Mouse (Mus musculus): Measurements from ENCODE around the gene Zc3h12a.

The Zc3h12a gene

GRCm38 (mm10) chr4:125127305-125128084, at the start of gene Zc3h12a:
TSS of gene Zc3h12a (minus strand) at chr4:125127840.
- no peak for DNase-seq

GRCm38 (mm10) chr4:125176639-125177165, 49.1 kb upstream of the Zc3h12a start:
- peak; percentile 48 for DNase-seq

- DNase-seq: no peak
Observed at GRCm38 (mm10) chr4:125176190-125176589, 48.5 kb upstream of the Zc3h12a start.

GRCm38 (mm10) chr4:125175591-125175990, 48.0 kb upstream of the Zc3h12a start:
- DNase-seq: peak; percentile 60

DNA sequence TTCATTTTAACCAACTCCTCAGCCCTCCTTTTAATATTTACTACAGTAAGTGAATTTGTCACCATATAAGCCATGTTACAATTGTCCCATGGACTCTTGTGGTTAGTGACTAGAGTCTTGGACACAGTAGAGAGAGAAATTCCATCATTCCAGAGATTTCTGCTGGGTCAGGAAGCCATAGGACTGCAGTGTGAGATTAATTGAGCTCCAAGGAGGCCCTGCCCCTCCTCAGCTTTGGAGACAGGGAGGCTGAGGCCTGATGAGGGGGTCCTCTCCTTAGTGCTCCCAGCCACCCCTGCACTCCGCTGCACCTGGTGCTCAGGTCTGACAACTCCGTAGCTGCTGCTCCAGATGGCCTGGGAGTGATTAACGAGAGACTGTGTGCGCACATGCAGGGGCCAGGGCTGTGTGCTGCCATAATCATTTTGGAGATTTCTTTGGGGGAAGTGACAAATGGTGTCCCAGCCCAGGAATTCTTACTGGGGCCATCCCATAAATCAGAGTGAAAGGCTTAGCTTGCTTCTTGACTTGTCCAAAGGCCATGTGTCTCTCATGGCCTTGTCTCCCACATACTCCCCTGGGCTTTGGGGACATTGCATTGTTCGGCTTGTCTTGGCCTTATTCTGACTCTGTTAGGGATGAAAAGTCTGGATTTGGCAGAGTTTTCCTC, 47.0 kb upstream of the Zc3h12a start:
- DNase-seq: no peak

DNA sequence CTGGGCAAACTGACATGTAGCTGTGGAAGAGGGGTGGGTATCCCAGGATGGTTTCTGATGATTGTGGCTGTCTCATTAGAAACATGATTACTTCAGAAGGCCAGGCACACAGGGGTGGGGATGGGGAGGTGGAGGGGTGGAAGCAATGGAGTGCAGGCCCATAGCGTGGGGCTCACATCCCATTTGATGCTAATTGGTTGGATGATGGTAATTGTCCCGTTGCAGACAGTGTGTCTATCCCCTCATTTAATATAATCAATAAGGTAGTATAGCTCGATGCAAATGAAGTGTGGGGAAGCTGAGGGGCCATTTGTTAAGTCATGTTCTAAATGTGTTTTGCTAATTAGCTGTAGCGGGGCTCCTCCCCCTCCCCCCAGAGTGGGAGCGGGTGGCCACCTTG, 45.5 kb upstream of the Zc3h12a start:
- DNase-seq: no peak

DNA sequence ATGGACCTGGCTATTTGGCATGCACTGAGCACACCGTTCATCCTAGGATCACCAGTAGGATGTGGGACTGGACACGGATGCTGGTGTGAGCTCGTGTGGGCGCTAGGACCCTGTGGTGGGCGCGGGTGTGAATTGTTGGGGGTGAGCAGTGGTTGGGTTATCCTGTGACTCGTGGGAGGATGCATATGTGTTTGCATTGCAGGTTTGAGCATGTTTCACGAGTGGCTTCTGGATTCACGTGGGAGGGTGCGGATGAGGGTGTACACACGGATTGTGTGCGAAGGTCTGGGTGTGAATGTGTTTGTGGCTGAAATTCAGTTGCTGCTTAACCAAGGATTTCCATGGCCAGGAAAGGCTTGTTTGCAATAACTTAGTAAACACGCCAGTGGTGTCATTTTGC, 45.1 kb upstream of the Zc3h12a start:
- DNase-seq: no peak

DNA sequence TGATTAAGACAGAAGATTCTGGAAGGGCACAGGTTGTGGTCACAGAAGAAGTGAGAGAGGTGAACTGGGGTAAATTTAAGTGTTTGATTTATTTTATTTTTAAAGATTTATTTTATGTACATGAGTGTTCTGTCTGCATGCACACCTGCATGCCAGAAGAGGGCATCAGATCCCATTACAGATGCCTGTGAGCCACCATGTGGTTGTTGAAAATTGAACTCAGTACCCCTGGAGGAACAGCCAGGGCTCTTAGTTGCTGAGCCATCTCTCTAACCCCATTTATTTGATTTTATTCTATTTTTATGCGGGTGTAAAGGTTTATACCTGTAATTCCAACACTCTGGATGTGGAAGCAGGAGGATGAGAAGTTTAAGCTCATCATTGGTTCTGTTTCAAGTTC, 40.1 kb upstream of the Zc3h12a start:
- DNase-seq: no peak

- no peak for DNase-seq
Observed at GRCm38 (mm10) chr4:125164861-125165260, 37.2 kb upstream of the Zc3h12a start.

- DNase-seq: no peak
Observed at GRCm38 (mm10) chr4:125162701-125163100, 35.1 kb upstream of the Zc3h12a start.

- DNase-seq: no peak
Observed at GRCm38 (mm10) chr4:125161392-125161791, 33.8 kb upstream of the Zc3h12a start.

GRCm38 (mm10) chr4:125160951-125161331, 33.3 kb upstream of the Zc3h12a start:
- no peak for DNase-seq

DNA sequence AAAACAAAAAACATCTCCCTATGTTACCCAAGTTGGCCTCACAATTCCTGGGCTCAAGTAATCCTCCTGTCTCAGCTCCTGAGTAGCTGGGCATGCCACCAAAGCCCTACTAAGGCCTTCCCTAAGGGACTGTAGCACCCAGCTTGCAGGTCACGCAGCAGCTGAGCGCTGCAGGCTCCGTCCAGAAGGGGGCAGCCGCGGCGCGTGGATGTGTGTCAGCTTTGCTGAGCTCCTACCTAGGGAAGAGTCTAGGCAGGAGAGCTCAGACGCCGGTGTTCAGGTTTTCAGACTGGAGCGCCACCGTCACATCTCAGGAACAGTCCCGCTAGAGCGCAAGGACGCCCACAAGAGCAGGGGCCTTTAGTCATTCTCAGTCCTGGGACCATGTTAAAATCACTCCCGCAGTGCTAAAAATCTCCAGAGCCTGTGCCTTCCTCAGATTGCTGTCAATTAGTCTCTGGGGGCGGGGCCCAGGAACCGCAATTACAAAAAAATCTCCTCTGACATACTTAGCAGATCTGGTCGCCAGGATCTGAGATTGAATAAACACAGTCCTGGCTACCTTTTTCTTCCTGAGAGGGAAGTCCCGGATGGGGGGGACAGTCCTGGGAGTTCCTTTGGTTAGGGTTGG, 32.8 kb upstream of the Zc3h12a start:
- peak; percentile 87 for DNase-seq

DNA sequence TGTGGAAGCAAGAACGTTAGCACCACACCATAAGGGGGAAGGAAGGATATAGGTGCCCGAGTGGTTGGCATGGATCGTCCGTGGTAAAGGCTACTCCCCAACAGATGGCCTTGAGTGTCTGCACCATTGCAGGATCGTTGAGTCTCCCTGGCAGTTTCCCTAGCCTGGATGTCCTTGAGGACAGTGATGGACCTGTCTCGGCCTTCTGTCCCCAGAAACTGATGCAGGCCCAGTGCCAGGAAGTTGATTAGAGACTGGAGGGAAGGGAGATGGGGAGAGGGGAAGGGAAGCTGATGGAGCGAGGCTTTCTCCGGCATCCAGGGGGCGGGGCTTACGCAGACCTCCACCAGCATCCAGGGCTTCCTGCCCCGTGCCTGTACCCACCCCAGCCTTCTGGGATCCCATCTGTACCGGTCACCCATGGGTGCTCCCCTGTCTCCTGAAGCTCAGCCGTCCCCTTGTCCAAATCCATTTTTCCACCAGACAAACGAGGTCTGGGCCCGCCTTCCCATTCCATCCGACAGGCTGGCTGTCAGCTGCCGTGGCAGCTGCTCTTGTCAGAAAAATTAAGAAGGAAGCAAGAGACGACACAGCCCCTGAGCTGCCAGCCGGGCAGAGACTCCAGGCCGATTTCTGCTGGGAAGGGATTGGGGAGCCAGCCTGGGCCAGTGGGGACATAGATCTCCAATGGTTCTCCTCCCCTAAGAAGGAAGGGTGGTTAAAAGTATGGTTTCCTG, 31.1 kb upstream of the Zc3h12a start:
- DNase-seq: peak; percentile 74

DNA sequence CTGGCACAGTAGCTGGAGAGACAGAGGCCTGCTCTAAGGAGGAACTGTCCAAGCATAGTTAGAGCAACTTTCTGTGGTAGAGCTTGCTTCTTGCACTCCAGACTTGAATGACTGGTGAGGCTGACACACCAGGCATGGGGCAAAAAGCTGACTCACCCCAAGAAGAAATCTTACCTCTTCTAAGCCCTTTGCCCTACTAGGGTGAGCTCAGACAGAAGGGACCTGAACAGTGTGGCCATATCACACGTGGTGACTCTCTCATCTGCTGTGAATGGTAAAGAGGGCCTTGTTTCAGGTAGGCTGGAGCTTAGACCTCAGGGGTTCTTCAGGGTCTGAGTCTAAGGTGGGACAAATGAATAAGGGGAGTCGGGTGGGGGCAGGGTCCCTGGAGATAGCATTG, 30.4 kb upstream of the Zc3h12a start:
- DNase-seq: no peak

DNA sequence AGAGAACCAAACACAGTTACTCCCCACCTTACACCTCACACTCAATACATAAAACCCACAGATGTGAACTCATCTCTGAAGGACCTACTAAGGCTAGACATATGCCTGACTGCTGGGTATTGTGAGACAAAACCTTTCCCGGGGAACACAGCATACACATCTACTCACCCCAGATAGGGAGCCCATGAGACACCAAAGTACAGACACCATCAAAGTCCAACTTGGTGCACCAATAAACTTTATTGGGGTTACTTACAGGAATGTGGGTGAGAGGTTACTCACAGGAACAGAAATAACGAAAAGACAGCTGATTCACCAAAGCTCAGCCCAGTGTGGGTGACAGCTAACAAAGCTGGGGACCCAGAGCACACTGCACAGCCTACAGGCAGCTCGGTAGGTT, 29.7 kb upstream of the Zc3h12a start:
- no peak for DNase-seq

- DNase-seq: no peak
Observed at GRCm38 (mm10) chr4:125155646-125156045, 28.0 kb upstream of the Zc3h12a start.

GRCm38 (mm10) chr4:125153659-125154241, 26.1 kb upstream of the Zc3h12a start:
- no peak for DNase-seq

- DNase-seq: no peak
Observed at GRCm38 (mm10) chr4:125152469-125152868, 24.8 kb upstream of the Zc3h12a start.

GRCm38 (mm10) chr4:125149460-125149859, 21.8 kb upstream of the Zc3h12a start:
- DNase-seq: no peak

GRCm38 (mm10) chr4:125147970-125148369, 20.3 kb upstream of the Zc3h12a start:
- no peak for DNase-seq

DNA sequence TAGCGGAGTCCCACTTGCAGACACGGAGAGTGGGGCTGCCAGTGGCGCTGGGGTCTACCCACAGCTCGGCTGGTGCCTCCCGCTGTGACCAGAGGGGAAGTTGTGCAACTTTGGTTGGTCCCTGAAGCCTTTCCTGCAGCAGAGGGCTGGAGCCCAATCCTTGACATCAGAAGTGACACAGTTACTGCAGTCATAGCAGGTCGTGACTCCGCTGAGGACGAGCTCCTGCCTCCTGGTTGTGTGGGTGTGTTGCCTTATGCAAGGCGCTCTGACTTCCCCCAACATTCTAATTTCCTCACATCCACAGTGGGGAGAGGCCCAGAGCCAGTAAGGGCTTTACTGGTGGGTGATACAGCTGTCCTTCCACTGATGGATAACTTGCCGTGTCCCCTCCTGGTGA, 17.6 kb upstream of the Zc3h12a start:
- DNase-seq: no peak

- no peak for DNase-seq
Observed at GRCm38 (mm10) chr4:125144627-125145026, 17.0 kb upstream of the Zc3h12a start.
